Mouse (Mus musculus): ENCODE measurements at regions not wholly inside any gene's neighbourhood (a gene's known extent, or its start where the extent isn't known, plus 50 kb on each side); places are given as distances from the start of the nearest gene placed in this dataset.

GRCm38 (mm10) chr11:114238316-114238715 is 171.5 kb upstream of the Sdk2 start:
- no peak for TF ChIP-seq POLR2A (IDR thresholded peaks at IDR 0.05; ENCODE audit: insufficient read depth, low read depth, low read length)
- no peak for TF ChIP-seq CTCF (IDR thresholded peaks at IDR 0.05)
- TF ChIP-seq EP300 (IDR thresholded peaks at IDR 0.05; ENCODE audit: insufficient read depth, low read depth, low read length): no peak
- DNase-seq: no peak
- 55% methylated on average over 8 of the region's 8 CpGs for WGBS
- intact Hi-C loops (cut with DNase I): no loop called here
- Histone ChIP-seq H3K36me3 (ENCODE audit: control insufficient read depth, insufficient read depth, low read length) (no peaks in the 10 kb centered on the region), H3K27ac (no peak overlapping the region), H3K27me3 (ENCODE audit: control insufficient read depth, insufficient read depth, low read length) (no peaks in the 10 kb centered on the region), H3K4me1 (ENCODE audit: control insufficient read depth, insufficient read depth, low read length) (no peaks in the 10 kb centered on the region), H3K4me3 (no peak overlapping the region), H3K9ac (ENCODE audit: low read depth, low read length) (no peak overlapping the region), H3K79me2 (replicated peaks; ENCODE audit: control insufficient read depth, insufficient read depth, low read length) (no peaks in the 10 kb centered on the region)

- H3K27me3 ChIP-seq (ENCODE audit: control insufficient read depth, insufficient read depth, low read length): no peaks in the 10 kb centered on the region
- TF ChIP-seq EP300 (IDR thresholded peaks at IDR 0.05; ENCODE audit: insufficient read depth, low read depth, low read length): no peak
- no peak for TF ChIP-seq POLR2A (IDR thresholded peaks at IDR 0.05; ENCODE audit: insufficient read depth, low read depth, low read length)
- no peak for TF ChIP-seq CTCF (IDR thresholded peaks at IDR 0.05)
- H3K4me3 ChIP-seq: no peak overlapping the region
- no peaks in the 10 kb centered on the region for H3K4me1 ChIP-seq (ENCODE audit: control insufficient read depth, insufficient read depth, low read length)
- H3K36me3 ChIP-seq (ENCODE audit: control insufficient read depth, insufficient read depth, low read length): no peaks in the 10 kb centered on the region
- H3K9ac ChIP-seq (ENCODE audit: low read depth, low read length): no peak overlapping the region
- intact Hi-C loops (cut with DNase I): no loop called here
- no peak for DNase-seq
- H3K79me2 ChIP-seq (replicated peaks; ENCODE audit: control insufficient read depth, insufficient read depth, low read length): no peaks in the 10 kb centered on the region
- 73% methylated on average over 1 of the region's 1 CpGs for WGBS
- no peak overlapping the region for H3K27ac ChIP-seq
Observed at GRCm38 (mm10) chr11:114234542-114234910, 167.7 kb upstream of the Sdk2 start.

GRCm38 (mm10) chr11:114233636-114234541 is 167.0 kb upstream of the Sdk2 start:
- Histone ChIP-seq H3K79me2 (replicated peaks; ENCODE audit: control insufficient read depth, insufficient read depth, low read length) (no peaks in the 10 kb centered on the region), H3K4me1 (ENCODE audit: control insufficient read depth, insufficient read depth, low read length) (no peaks in the 10 kb centered on the region), H3K4me3 (no peak overlapping the region), H3K27me3 (ENCODE audit: control insufficient read depth, insufficient read depth, low read length) (no peaks in the 10 kb centered on the region), H3K36me3 (ENCODE audit: control insufficient read depth, insufficient read depth, low read length) (no peaks in the 10 kb centered on the region), H3K9ac (ENCODE audit: low read depth, low read length) (no peak overlapping the region), H3K27ac (no peak overlapping the region)
- no peak for DNase-seq
- 89% methylated on average over 19 of the region's 19 CpGs for WGBS
- intact Hi-C loops (cut with DNase I): no loop called here
- no peak for TF ChIP-seq CTCF (IDR thresholded peaks at IDR 0.05)
- TF ChIP-seq EP300 (IDR thresholded peaks at IDR 0.05; ENCODE audit: insufficient read depth, low read depth, low read length): no peak
- no peak for TF ChIP-seq POLR2A (IDR thresholded peaks at IDR 0.05; ENCODE audit: insufficient read depth, low read depth, low read length)

GRCm38 (mm10) chr11:114231841-114232240 is 165.0 kb upstream of the Sdk2 start:
- TF ChIP-seq CTCF (IDR thresholded peaks at IDR 0.05) (no peak), POLR2A (IDR thresholded peaks at IDR 0.05; ENCODE audit: insufficient read depth, low read depth, low read length) (no peak), EP300 (IDR thresholded peaks at IDR 0.05; ENCODE audit: insufficient read depth, low read depth, low read length) (no peak)
- no peak overlapping the region for H3K9ac ChIP-seq (ENCODE audit: low read depth, low read length)
- H3K36me3 ChIP-seq (ENCODE audit: control insufficient read depth, insufficient read depth, low read length): no peaks in the 10 kb centered on the region
- no peaks in the 10 kb centered on the region for H3K79me2 ChIP-seq (replicated peaks; ENCODE audit: control insufficient read depth, insufficient read depth, low read length)
- 71% methylated on average over 4 of the region's 4 CpGs for WGBS
- H3K4me3 ChIP-seq: no peak overlapping the region
- no peaks in the 10 kb centered on the region for H3K4me1 ChIP-seq (ENCODE audit: control insufficient read depth, insufficient read depth, low read length)
- DNase-seq: peak; percentile 28 to 52
- no peaks in the 10 kb centered on the region for H3K27me3 ChIP-seq (ENCODE audit: control insufficient read depth, insufficient read depth, low read length)
- H3K27ac ChIP-seq: no peak overlapping the region
- intact Hi-C loops (cut with DNase I): no loop called here

- Histone ChIP-seq H3K9ac (ENCODE audit: low read depth, low read length) (no peak overlapping the region), H3K36me3 (ENCODE audit: control insufficient read depth, insufficient read depth, low read length) (no peaks in the 10 kb centered on the region), H3K27ac (no peak overlapping the region; the same call in 1 of the 2 replicates), H3K4me1 (ENCODE audit: control insufficient read depth, insufficient read depth, low read length) (no peaks in the 10 kb centered on the region), H3K79me2 (replicated peaks; ENCODE audit: control insufficient read depth, insufficient read depth, low read length) (no peaks in the 10 kb centered on the region), H3K27me3 (ENCODE audit: control insufficient read depth, insufficient read depth, low read length) (no peaks in the 10 kb centered on the region), H3K4me3 (no peak overlapping the region)
- TF ChIP-seq EP300 (IDR thresholded peaks at IDR 0.05; ENCODE audit: insufficient read depth, low read depth, low read length) (no peak), POLR2A (IDR thresholded peaks at IDR 0.05; ENCODE audit: insufficient read depth, low read depth, low read length) (no peak), CTCF (IDR thresholded peaks at IDR 0.05) (no peak)
- intact Hi-C loops (cut with DNase I): no loop called here
- peak; percentile 40 to 64 for DNase-seq
- WGBS: 31% methylated on average over 8 of the region's 8 CpGs
Observed at GRCm38 (mm10) chr11:114229763-114230162, 162.9 kb upstream of the Sdk2 start.

- Histone ChIP-seq H3K36me3 (ENCODE audit: control insufficient read depth, insufficient read depth, low read length) (no peaks in the 10 kb centered on the region), H3K27ac (no peak overlapping the region; the same call in 1 of the 2 replicates), H3K79me2 (replicated peaks; ENCODE audit: control insufficient read depth, insufficient read depth, low read length) (no peaks in the 10 kb centered on the region), H3K9ac (ENCODE audit: low read depth, low read length) (no peak overlapping the region), H3K4me3 (no peak overlapping the region), H3K4me1 (ENCODE audit: control insufficient read depth, insufficient read depth, low read length) (no peaks in the 10 kb centered on the region), H3K27me3 (ENCODE audit: control insufficient read depth, insufficient read depth, low read length) (no peaks in the 10 kb centered on the region)
- 74% methylated on average over 6 of the region's 6 CpGs for WGBS
- no peak for TF ChIP-seq EP300 (IDR thresholded peaks at IDR 0.05; ENCODE audit: insufficient read depth, low read depth, low read length)
- TF ChIP-seq POLR2A (IDR thresholded peaks at IDR 0.05; ENCODE audit: insufficient read depth, low read depth, low read length): no peak
- TF ChIP-seq CTCF (IDR thresholded peaks at IDR 0.05): no peak
- intact Hi-C loops (cut with DNase I): no loop called here
- no peak for DNase-seq
Observed at GRCm38 (mm10) chr11:114229196-114229595, 162.3 kb upstream of the Sdk2 start.

Data from heart, adult 2 months (tissue).